Mouse (Mus musculus) left cerebral cortex, adult 18-20 months (tissue): ENCODE measurements around the gene Axl. TPM values are rescaled to one million over a fixed set of nuclear protein-coding genes. Genes with fewer than 3 reads are reported as not detected.

Source experiments
- DNase-seq, 2 experiments: peaks; one replicate each; pipeline ENCODE4 v3.0.0; 2021 to 2022; ENCODE audit warnings: low spot score in 2 of 2, mixed read lengths in 1 of 2
- long read RNA-seq, 2 experiments: library from polyadenylated mRNA; stranded (forward); transcript quantifications; one replicate each; pipeline ENCODE4 v2.0.0; 2021
- total RNA-seq, 2 experiments: library from RNA; stranded (reverse); gene quantifications; 2 replicates each; pipeline ENCODE4 v1.2.3; 2021

Gene Axl
- total RNA-seq = 10 to 100 TPM; 34.6 to 34.8 TPM
- long read RNA-seq, experiment 1, full-length matches to known transcripts = 45 of 55 reads
- long read RNA-seq, experiment 1, partial matches to known transcripts = 9 of 55 reads
- long read RNA-seq, experiment 1, other reads (novel, unspliced or antisense) = 1 of 55 reads
- long read RNA-seq, experiment 2, full-length matches to known transcripts = 26 of 44 reads
- long read RNA-seq, experiment 2, partial matches to known transcripts = 12 of 44 reads
- long read RNA-seq, experiment 2, other reads (novel, unspliced or antisense) = 6 of 44 reads

DNA sequence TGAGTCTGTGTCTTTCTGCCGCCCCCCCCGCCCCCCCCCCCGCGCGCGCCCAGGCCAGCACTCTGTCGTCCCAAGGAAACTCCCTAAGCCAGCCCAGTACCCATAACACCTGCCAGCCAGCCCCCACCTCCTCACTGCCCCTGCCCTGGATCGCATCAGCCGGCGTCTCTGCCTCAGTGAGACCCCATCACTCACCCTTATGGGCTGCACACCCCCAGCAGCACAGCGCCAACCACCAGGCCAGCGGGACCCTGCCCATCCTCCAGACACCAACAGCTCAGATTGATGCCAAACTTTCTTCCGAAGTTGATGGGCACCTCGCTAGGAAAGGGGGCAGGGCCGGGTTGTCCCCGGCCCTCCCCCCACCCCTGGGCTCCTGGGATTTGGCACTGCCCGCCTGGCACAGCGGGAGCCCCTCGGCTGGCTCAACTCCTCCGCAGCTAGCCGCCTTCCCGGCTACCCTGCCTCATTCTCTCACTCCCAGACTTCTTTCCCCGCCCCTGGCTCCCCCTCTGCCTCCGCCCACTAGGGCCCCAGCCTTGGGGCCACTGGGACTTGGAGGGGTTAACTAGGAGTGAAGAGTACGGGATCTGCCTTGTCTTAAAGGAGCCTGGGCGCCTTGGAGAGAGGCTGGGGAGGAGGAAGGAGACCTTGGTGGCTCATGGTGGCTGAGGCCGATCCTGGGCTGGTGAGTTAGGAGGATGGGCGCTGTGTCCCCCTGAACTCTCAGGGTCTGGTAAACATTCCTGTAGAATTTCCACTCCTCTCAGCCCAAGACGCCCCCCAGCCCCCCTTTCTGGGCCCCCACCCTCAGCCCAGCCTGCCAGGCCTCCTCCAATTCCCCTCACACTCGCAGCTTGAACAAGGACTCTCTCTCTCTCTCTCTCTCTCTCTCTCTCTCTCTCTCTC, at the start of gene Axl:
Axl (minus strand) TSS at position 486 of the 909 bp plus-strand sequence.
- DNase-seq = peak; percentile 13 to 23

DNA sequence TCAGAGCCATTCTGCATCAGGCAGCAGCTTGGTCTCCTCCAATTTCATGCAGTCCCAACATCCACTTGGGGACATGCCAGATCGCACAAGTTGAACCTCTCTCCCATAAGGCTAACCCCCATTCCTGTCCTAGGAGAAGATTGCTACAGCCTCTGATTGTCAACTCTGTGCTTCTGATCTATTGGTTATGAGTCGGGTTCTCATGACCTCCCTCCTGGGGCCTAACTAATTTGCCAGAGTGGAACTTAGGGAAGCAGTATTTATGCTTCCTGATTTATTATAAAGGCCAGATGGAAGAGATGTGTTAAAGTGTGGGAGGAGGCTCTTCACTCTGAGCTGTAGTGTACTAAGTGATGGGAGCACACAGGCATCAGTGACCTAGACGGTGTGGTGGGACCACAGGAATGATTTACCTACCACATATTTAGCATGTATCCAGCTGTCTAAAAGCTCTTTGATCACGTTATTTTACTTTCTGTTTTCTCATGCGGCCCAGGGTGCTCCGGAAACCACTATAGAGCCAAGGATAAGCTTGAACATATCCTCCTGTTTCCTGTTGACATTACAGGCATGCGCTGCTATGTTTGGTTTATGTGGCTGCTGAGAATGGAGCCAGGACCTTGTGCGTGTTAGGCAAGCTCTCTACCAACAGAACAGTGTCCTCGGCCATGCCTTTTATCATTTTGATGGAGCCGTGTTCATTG, 46.8 kb upstream of the Axl start:
- no peak for DNase-seq

DNA sequence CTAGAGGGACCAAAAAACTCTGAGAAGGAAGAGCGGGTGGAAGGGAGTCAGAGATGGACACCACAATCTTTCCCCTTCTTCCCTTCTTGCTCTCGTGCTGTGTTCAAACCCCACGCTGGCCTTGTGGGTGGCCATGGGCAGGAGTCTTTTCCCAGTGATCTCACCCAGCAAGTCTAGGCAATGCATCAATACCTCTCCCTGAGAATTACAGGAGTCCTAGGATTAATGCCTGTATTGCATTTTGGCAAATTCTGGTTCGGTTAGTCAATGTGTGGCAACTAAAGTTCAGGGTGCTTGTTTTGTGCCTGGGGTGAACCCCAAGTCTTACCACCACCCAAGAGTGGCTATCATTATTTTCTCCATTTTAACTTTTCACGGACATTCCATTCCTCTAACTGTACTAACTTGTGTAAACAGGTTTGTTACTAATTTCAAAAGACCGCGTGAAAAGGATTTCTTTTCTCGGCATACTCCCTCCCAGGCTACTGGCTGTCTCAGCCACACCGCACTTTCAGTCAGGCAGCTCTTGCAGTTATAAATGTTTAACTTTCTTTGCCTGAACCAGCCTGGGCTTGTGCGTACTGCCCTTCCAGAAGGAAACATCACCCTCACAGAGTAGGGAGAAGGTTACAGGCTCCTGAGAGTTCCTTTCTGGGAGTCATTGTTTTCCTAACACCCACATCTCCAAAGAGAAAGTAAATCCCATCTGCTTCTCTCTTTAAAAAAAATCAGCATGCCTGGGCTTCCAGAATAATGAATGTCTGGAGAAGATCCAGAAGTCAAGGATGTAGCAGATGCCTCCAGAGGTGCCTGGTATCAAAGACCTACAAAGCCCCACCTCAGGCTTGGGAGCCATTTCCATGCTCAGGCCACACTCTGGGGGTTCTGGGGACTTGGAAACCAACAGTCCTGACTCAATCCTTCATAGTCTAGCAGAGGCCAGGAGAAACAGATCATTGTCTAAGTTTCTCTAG, 43.3 kb upstream of the Axl start:
- no peak for DNase-seq

DNA sequence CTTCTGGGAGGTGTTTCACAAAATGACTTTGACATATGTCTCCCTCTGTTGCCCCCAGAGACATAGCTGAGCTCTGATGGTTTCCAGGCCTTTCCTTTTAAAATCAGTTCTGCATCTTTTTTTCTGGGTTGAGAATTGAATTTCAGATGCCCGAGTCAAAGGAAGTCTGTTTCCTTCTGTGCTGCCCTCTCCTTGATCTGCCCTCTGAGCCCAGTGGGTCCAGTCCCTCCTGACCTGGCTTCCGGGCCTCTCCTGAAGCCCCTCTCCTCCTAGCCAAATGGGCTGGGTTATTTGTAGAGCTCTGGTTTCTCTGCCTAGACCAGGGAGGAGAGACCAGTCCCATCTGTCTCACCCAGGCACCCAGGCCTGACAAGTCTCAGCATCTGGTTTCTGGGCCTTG, 41.7 kb upstream of the Axl start:
- no peak for DNase-seq

DNA sequence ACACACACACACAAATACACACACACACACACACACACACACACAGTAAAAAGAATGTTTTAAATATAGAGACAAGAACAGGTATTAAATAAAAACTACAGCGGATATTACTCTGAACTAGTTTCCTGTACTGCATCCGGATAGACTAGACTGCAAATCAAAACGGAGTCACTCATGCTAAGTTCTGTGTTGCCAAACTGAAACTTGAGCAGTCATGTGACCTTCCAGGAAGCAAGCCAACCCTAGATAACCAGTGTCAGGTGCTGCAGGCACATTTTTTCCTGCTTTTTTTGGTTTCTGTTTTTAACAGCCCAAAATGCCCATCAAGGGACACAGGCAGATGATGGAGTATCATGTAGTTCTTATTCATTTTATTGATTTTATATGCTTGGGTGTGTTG, 38.7 kb upstream of the Axl start:
- no peak for DNase-seq

DNA sequence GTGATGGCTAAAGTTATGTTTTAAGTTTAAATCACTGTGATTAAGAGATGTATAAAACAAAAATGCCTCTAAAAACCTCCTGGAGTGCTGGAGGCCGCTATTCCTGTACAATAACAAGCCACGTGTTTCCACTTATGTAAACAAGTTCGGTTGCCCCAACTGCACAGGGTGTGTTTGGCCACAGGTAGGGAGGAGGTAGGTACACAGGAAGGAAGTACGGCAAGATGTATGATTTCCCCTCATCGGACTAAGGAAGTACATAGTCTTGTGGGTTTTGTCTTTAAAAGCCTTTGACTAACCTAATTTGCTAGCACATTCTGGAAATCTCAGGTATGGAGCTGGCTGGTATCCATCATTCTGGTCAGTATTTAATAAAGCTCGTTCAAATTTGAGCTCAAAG, 37.5 kb upstream of the Axl start:
- no peak for DNase-seq

DNA sequence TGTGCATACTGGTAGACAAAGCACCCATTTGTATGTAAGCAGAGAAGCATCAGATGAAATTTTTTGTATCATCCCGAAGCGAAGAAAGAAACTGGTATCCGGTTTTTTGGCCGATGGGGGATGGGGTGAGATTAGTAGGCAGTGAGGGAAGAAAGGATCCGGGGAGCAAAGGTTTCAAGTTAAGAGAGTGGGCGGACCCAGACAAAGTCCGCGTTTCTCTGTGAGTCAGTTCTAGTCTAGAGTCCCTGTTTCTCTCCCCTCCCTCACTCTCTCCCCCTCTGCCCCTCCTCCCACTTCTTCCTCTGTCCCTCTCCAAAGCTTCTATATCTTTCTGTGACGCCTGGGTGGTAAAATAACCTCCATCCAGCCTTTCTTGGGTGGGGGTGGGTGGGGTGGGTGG, 36.5 kb upstream of the Axl start:
- no peak for DNase-seq

DNA sequence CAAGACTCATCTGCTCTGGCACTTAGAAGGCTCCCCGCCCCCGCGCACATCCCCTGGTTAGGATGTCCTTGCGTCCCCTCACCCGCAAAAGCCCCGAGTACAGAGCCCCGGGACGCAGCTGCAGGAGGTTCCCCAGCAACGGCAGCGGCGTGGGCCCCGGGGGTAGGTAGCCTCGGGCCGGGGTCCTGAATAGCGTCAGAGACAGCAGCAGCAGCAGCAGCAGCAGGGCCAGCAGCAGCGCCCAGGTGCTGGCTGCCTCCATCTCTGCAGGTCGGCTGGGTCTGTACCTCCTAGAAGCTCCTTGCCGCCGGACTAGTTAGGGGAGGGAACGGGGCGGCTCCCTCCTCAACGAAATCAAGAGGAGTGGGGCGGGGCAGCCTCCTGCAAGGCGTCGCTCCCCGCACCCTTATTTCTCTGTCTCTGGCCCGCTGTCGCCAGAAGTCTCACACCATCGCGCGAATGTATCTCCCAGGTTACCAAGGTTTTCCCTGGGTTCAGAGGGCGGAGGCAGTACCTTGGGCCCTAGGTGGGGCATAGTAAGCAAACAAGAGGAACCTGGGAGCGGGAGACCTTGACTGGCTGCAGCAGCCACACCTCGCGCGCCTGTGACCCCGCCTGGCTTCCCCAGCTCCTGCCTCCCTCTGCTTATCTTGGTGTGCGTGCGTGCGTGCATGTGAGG, 27.9 kb upstream of the Axl start, which contains the start of gene Cyp2s1:
Cyp2s1 (minus strand) TSS at position 673 of the 679 bp plus-strand sequence.
- DNase-seq = peak; percentile 12 to 17

DNA sequence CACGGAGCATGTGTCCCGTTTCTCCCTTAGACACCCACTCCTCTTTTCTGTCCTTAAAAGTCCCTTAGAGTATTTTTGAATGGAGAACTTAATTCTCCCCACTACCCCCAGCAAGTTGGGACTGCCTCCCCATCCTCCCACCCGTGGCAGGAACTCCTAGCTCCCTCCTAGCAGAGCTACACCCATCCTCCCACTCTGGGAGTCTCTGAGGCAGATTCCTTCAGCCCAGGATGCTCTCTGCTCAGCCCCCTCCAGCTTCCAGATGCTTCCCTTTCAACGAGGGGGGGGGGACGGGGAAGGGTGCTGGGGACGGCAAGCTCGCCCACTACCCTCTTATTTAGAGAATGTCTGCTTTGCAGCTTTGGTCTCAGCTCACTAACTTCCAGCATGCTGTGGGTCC, 27.1 kb upstream of the Axl start:
- DNase-seq = no peak

DNA sequence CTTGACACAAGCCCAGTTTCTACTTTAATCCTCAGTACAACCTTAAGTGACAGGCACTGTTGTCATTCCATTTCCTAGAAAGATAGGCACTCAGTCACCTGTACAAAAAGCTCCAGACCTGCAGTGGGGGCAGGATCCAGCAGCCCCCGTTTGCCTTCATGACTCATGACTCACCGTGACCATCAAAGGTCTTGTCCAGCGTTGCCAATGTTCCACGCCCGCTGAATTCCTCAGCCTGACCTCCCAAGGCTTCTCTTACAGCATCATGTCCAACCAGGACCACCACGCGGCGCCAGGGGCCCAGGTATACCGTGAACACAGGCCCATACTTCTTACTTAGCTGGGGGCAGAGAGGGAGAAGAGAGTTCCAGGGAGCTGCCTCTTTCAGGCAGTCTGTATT, 26.2 kb upstream of the Axl start:
- no peak for DNase-seq

DNA sequence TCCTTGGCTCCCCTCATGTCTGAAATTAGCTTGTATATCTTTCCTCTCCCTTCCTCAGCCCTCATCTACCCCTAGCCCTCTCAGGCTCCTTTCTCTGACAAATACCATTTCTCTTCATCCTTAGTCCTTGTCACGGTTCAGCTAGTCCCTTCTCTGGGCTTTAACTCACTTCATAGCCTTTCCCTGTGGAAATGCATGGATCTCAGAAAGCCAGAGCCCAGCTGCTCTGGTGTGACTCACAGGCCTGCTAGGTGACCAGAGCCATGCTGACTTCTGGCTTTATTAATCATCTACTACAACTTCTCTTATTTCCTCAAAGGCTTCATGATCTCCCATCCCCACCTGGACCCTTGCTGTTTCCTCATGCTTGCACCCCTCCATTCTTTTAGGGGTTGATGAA, 23.7 kb upstream of the Axl start:
- no peak for DNase-seq

DNA sequence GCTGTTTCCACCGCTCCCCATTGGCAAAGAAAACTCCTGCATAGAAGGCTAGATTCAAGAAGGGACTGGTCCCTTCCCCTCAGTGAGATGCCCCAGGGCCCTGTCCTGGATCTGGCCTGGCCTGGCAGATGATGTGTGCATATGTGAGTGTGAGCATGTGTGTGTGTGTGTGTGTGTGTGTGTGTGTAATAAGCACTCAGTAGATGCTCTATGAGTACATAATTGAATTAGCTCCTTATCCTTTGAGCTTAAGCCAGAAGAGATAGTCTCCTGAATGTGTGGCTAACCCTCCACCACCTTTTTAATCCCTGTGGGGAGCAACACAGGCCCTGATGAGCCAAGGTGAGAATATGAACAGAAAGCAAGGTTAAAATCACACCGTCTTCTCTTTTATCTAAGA, 23.2 kb upstream of the Axl start:
- no peak for DNase-seq

DNA sequence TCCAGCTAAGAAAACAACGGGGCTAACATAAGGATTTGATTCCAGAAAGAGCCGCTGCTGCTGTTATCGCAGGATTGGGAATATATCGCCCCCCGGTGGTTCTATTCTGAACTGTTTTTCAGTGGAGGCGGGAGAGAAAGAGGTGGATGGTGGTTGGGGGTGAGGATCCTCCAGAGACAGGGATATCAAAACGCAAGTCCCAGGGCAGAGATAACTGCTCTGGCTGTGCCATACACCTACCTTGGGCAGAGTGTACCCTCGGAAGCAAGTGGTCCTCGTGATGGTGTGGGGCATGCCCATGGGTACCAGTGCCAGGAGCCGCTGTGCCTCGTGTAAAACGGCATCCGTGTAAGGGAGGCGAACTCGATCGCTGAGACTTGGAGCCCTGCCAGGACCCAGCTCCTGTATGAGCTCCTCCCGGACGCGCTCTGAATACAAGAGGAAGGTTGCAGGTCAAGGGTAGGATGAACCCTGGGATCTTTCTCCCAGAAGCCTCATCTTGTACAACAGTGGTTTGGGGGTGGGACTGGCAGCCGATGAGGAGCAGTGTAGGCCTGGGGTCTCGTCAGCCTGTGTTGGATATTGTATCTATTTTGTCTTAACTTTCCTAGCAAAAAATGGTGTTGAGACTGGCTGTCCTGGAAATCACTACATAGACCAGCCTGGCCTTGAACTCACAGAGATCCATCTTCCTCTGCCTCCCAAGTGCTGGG, 17.3 kb upstream of the Axl start:
- DNase-seq = peak; percentile 75 to 82

DNA sequence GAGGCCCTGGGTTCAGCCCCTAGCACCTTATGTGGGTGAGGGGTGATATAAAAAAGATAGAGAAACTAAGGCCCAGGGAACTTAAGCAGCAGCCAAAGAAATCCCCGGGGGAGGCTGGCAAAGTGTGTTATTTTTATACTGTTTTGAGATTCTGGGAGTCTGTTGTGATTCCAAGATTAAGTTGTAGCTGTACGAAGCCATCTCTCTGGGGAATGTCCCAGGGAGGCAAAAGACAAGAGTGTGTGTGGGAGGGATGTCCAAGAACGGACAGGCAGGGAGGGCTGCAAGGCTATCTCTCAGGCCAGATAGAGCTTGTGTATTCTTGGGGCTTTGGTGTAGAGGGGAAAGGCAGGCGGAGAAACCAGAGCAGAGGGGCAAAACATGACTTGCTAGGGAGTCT, 16.3 kb upstream of the Axl start:
- DNase-seq = no peak

DNA sequence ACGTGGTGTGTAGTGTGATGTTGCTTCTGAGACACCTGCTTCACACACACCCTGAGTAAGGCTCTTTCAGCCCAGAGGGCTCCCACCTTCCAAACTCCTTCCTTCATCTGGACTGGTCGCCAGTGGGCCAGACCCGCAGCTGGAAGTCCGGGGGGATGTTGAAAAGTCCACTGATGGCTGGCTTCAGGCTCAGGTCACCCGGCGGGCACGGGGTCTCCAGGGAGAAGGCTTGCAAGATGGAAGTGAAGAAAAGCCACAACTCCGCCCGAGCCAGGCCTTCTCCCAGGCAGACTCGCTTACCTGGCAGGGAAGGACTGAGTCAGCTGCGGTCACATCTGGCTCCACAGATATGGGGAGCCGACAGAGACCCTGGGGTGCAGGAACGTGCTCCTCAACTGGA, 15.0 kb upstream of the Axl start:
- no peak for DNase-seq

DNA sequence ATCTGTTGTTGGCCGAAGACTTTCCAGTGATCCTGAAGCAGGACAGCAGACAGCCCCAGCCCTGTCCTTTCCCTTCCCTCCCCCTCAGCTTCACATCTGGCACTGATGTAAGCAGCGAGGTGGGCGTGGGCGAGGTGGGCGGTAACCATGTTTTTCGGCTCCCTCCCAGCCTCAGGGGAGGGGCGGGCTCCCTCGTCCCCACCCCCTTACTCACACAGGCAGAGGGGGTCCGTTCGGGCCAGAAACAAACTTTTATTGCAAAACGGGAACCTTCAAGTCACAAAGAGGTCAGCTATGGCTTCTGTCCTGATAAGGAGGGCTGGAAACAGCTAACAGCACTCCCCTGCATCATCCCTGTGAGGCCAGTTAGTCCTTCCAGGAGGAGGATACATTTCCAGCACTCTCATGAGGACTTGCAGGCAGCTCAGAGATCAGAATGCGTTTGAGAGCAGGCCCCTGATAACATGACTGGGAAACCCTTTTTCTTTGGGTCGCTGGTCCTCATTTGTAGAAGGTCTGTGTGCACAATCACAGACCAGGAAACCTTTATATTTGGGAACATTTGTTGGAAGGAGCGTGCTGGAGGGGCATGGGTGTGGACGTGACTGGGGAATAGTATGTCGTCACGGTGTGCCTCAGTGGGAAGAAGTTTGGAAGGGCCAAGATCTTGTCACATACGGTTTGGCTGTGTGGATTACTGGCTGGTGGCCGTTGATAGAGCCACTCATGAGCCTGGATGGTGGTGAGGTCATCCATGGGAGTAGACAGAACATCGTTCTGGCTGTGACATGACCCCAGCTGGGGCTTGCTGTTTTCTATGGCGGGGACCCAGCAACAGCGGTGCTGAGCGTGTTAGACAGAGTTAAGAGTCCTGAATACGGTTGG, 14.0 kb upstream of the Axl start:
- DNase-seq = no peak

DNA sequence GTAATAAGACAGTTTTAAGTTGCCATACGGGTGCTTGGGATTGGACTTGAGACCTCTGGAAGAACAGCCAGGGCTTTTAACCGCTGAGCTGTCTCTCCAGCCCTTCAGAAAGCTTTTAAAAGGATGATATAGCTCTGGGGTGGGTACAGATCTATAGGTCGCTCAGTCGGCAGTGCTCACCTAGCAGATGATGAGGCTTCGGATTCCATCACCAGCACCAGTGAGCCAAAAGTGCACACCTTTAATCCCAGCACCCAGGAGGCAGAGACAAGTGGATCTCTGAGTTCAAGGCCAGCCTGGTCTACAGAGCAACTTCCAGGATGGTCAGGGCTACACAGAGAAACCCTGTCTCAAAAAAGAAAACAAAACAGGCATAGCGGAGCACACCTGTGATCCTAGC, 12.5 kb upstream of the Axl start:
- no peak for DNase-seq

DNA sequence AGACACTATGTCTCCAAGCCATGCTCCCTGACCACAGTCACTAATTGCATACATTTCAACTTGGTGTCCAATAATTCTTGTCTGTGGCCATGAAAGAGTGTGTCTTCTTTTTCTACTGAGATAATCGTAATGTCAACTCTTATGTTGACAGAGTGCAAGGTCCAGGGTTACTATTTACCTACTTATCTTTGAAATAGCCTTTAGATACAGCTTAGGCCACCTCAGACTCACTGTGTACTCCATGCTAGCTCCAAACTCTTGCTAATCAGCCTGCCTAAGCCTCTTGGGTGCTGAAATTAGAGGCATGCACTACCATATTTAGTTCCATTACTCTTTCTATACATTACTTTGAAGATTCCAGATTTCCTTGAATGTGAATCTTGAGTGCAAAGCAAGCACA, 10.9 kb upstream of the Axl start:
- DNase-seq = no peak
